Mouse (Mus musculus): ENCODE data around the gene Clasp1.

DNA sequence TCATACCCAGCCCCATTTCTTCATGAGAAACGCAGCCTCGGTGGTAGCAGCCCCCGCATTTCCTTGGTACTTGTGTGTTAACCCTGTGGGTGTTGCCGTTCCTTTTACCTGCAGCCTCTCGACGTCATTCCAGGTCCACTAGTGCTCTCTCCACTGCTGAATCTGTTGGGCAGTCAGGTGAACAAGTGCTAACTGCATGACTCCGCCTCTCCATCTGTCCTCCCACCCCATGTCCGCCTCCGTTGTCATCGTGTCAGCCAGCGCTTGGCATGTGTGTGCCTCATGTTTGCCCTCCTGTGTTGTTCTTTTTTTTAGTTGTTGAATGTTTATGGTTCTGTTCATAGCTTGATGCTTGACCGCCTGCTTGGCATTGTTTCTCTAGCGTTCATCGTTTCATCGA, 147.2 kb downstream of the Clasp1 start:
- no peak for TF ChIP-seq CTCF (IDR thresholded peaks at IDR 0.05; ENCODE audit: low read depth, low read length)
- TF ChIP-seq POLR2A (IDR thresholded peaks at IDR 0.05; ENCODE audit: borderline replicate concordance, low read depth, low read length), result no peak
